Mouse (Mus musculus) c-Kit-negative CD71-positive TER-119-positive erythroid progenitor cells, embryonic 14.5 days (primary cell): ENCODE results near the gene Gm20696.

Source experiments
- DNase-seq: peaks from one replicate; pipeline ENCODE4 v3.0.0-alpha.2; 2013; ENCODE audit warnings: low read depth, low spot score

Gm20696 gene

DNA sequence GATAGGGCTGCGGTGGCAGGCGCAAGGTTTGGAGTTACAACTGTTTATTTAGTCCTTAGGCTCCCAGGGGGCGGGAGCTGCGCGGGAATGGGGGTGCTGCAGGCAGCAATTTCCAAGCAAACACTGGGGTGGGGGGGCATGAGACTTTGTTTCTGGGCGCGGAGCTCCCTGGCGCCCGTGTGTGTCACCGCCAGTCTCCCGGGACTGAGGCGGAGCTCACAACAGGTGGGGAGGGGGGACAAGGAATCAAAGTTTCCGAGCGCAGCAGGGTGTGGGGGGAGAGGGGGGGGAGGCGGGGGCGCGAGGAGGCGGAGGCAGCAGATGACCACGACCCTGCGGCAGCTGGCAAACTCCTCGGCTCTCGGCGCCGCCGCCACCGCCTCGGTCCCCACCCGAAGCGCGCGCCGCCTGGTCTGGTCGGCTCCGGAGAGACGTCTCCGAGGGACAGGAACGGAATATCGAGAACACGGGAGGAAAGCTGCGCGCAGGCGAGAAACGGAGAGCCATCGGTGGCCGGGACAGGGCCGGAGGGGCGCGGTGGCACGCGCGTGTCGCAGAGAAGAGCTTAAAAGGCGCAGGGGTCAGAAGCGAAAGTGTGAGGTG is 145.5 kb downstream of the Gm20696 start:
- DNase-seq, result no peak

DNA sequence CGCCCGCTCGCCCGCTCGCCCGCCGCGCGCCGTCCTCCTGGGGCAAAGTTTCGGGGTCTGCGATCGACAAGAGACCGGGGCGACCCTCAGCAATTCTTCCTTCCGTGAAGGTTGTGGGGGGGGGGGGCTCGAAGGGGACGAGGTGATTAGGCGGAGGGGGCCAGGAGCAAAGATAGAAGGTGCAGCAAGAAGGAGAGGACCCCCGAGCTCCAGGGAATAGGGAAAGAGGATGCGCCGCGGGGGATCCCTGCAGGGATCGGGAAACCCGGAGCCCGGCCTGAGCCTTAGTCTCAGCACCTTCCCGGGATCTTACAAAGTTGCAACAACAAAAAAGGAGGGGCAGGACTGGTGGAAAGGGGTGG is 145.9 kb downstream of the Gm20696 start:
- no peak for DNase-seq

DNA sequence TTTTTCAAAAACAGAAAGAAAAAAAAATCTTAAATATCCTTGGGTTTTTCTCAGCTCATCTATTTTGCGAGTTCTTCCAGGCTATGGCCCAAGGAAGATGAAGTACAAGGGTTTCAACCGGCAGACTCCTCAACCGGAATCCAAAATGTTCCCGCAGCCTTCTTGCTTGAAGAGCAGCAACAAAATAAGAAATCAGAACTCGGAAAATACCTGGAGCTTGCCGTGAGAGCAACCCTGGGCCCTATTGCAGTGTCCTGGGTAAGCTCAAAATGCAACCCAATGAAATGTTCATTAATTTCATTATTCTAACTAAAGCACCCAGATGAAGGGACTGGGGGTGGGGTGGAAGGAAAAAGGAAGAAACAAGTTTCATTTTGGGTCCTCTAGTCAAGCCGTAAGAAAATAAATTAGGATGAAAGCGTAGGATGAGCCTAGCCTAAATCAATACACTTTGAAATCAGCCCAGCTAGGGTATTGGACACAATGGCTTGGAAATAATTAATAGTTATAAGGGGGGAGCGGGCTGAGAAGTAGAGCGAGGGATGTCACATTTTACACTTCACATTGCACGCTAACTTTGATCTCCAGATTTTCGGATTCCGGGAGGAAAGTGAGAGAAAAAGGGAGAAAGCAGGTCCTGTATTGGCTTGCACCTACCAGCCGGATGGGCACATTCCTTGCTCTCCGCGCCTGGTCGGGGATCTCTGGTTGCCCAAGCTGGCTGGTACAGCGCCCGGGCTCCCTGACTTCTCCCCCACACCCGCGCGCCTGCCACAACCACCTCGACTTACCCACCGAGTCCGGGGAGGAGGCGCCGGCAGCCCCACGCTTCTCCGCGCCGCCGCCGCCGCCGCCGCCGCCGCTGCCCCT is 146.6 kb downstream of the Gm20696 start:
- DNase-seq, result no peak

- no peak for DNase-seq
These were observed 147.5 kb downstream of the Gm20696 start for GRCm38 (mm10) chr6:99519052-99519451.

DNA sequence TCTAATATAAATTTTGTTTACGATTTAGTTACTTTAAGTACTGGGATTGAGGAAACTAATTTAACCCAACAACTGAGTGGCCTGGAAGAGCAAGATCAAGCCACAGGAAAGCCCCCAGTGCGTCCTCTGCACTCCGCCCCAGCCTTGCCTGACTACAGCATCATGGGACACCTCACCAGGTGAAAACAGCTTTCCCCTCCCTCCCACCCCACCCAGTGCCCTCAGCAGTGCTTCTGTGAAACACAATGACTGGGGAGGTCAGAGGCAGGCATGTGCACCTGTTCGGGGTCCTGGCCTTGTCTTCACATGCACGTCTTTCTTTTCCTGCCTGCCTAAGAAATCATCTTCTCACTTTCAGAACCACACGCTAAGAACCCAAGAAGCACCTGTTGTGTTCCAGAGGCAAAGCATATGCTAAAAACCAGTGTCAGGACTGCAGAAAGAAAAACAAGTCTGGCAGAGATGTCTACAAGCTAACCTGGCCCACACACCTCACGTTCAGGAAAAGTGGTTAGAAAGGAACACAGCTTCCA is 150.9 kb downstream of the Gm20696 start:
- no peak for DNase-seq

DNA sequence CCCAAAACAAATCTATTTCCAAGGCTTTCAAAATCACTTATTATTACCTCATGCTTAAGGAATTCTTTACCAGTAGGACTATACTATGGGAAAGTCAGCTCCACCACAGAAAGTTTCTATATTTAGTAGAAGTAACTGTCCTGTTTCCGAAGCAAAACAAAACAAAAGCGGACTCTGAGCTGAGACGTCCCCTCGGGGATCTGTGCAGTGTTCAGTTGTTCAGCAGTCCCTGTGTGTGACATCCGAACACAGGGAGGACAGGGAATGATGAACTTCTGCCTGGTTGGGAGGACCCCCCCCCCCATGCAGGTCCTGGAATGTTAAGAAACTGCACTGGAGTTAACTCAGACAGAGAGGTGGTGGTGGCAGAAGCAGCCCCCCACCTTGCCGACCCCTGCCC is 154.7 kb downstream of the Gm20696 start:
- DNase-seq, result no peak

GRCm38 (mm10) chr6:99509189-99509592 is 157.4 kb downstream of the Gm20696 start:
- DNase-seq, result no peak

- no peak for DNase-seq
These were observed 159.8 kb downstream of the Gm20696 start for GRCm38 (mm10) chr6:99506816-99507215.

GRCm38 (mm10) chr6:99503741-99504140 is 162.9 kb downstream of the Gm20696 start:
- DNase-seq, result no peak

DNA sequence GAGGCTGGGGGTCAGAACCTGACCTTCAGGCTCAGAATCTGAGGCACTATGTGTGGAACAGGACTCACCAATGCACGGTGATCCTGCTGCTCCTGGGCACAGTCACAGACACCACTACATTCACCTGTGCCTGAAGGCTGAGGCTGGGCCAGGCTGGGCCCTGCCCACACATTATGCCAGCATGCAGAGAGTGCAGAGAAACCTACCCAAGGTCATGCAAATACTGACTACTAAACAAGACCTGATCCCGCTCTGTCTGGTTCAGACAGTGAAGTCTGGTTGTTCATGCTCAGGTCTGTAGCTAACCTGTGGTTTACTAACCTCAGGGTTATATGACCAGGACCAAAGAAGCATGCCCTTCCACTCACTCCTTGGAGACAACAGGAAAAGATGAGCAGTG is 163.9 kb downstream of the Gm20696 start:
- DNase-seq, result no peak

DNA sequence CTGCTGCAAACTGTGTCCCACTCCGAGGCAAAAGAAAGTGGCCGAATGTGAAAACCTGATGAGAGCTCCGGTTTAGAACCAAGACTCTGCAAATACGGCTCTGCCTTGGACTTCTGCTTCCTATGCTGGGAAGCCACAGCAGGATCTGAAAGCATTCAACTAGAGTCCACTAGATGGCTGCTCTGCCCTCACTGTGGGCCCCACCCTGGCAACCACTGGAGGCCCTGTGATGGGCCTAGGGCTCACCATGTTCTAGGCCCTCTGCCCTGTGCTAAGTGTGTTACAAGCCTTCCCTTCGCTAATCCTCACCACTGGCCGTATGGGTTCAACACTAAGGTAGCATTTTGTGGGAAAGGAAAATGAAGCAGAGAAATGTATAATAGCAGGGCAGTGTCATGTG is 164.3 kb downstream of the Gm20696 start:
- no peak for DNase-seq

GRCm38 (mm10) chr6:99500570-99501270 is 165.9 kb downstream of the Gm20696 start:
- DNase-seq, result no peak

DNA sequence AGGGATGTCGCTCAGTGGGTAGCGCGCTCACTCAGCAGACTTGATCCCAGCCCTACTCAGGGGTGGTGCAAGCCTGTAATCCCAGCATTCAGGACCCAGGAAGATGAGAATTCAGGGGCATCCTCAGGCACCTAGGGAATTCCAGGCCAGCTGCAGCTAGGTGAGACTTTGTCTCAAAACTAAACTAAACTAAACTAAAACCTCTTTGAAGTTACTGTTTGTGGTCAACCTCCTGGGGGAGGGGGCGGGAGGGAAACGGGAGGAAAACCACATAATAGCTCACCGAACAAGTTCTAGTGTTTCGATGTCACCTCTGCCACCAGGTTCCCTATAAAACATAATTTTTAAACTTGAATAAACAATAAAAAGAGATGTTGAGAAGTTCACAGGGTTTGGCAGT is 168.5 kb downstream of the Gm20696 start:
- no peak for DNase-seq

GRCm38 (mm10) chr6:99496114-99496513 is 170.5 kb downstream of the Gm20696 start:
- no peak for DNase-seq

GRCm38 (mm10) chr6:99492937-99493336 is 173.7 kb downstream of the Gm20696 start:
- DNase-seq, result no peak

- no peak for DNase-seq
These were observed 174.5 kb downstream of the Gm20696 start for GRCm38 (mm10) chr6:99491979-99492544.

GRCm38 (mm10) chr6:99491146-99491545 is 175.5 kb downstream of the Gm20696 start:
- DNase-seq, result no peak

GRCm38 (mm10) chr6:99489900-99490648 is 176.5 kb downstream of the Gm20696 start:
- no peak for DNase-seq

DNA sequence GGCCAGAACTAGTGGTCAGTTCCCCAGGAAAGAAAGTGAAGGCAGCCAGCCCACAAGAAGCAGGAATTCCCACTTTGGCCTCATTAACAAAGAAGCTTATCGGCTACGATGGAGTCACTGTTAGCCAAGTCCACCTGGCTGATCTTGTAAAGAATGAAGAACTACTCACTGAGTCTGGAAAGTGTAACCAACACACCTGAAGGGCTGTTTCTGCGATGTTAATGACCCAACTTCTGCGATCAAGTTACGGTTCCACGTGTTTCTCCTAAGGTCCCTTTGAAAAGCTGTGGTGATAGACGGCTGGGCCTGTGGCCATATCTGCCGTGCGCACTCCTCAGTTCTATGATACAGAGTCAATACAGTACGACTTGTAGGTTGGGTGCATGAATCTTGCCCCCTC is 177.2 kb downstream of the Gm20696 start:
- no peak for DNase-seq

- DNase-seq, result no peak
These were observed 180.5 kb downstream of the Gm20696 start for GRCm38 (mm10) chr6:99485884-99486640.
